ENCODE assay signal across 22 mouse cellular contexts in genomic region chr10:74480779-74481178, GRCm38 (mm10).
DNase-seq lines count a peak whose midpoint lies in the region; ATAC-seq lines count a peak whose summit lies in the region.
"Had no signal": no experiment of that assay in that cellular context is flagged by ENCODE, and none has a peak within 500 bp of the region (broad histone marks: within the 10 kb centered on the region; RNA-seq: fewer than 3 reads in every experiment).

No protein-coding gene starts in this region.

- no peaks in the 10 kb centered on the region for H3K27me3 ChIP-seq in forebrain, embryonic 13.5 days
- H3K27me3 ChIP-seq in forebrain, embryonic 10.5 days (ENCODE audit: poor library complexity, severe bottlenecking), result no peaks in the 10 kb centered on the region
- H3K27me3 ChIP-seq in kidney, embryonic 14.5 days (ENCODE audit: control insufficient read depth, insufficient read depth, low read length), result no peaks in the 10 kb centered on the region
- H3K27me3 ChIP-seq: embryonic facial prominence, embryonic 13.5 days; heart, embryonic 12.5 days; intestine, embryonic 15.5 days had no signal

- WGBS in forebrain, embryonic 13.5 days, result 44% methylated on average over 3 of the region's 3 CpGs
- WGBS in forebrain, embryonic 10.5 days, result 88% methylated on average over 3 of the region's 3 CpGs
- 71% methylated on average over 3 of the region's 3 CpGs for WGBS in kidney, embryonic 14.5 days

- H3K36me3 ChIP-seq in forebrain, embryonic 13.5 days (ENCODE audit: poor library complexity, severe bottlenecking), result no peaks in the 10 kb centered on the region
- no peaks in the 10 kb centered on the region for H3K36me3 ChIP-seq in forebrain, embryonic 10.5 days (replicated peaks)
- H3K36me3 ChIP-seq in kidney, embryonic 14.5 days (ENCODE audit: control insufficient read depth, insufficient read depth, low read length), result no peaks in the 10 kb centered on the region
- H3K36me3 ChIP-seq: embryonic facial prominence, embryonic 13.5 days; G1E; heart, embryonic 12.5 days; hindbrain, embryonic 10.5 days; intestine, embryonic 15.5 days had no signal

- H3K9ac ChIP-seq in forebrain, embryonic 13.5 days, result no peak overlapping the region
- no peak overlapping the region for H3K9ac ChIP-seq in kidney, embryonic 14.5 days (ENCODE audit: low read depth, low read length)
- H3K9ac ChIP-seq: embryonic facial prominence, embryonic 13.5 days; heart, embryonic 12.5 days; hindbrain, embryonic 14.5 days; intestine, embryonic 15.5 days had no signal

- no peak for DNase-seq in forebrain, embryonic 10.5 days (ENCODE audit: extremely low spot score, low spot score)
- DNase-seq in layer of hippocampus, adult 11-12 months (ENCODE audit: low spot score), result peak; percentile 4
- DNase-seq in layer of hippocampus, postnatal 36 days, result no peak
- peak; percentile 50 for DNase-seq in brain, embryonic 18.5 days (ENCODE audit: low read depth, low spot score)
- DNase-seq in lung, postnatal 10 days, result no peak
- DNase-seq: adrenal gland, adult 8-10 months; adrenal gland, postnatal 36 days; B cell, adult 2 months; cerebellum, adult 18-20 months; cerebellum, adult 9-11 months; cerebellum, postnatal 36 days; gastrocnemius, adult 2 months; gastrocnemius, postnatal 25 days had no signal

- H3K27ac ChIP-seq in forebrain, embryonic 13.5 days, result no peak overlapping the region
- no peak overlapping the region for H3K27ac ChIP-seq in forebrain, embryonic 10.5 days
- no peak overlapping the region for H3K27ac ChIP-seq in kidney, embryonic 14.5 days (ENCODE audit: low read depth, low read length)
- H3K27ac ChIP-seq: embryonic facial prominence, embryonic 13.5 days; gastrocnemius, adult 2 months; hindbrain, embryonic 10.5 days; hindbrain, embryonic 14.5 days; intestine, embryonic 15.5 days had no signal

- no peak overlapping the region for H3K4me3 ChIP-seq in forebrain, embryonic 13.5 days
- no peak overlapping the region for H3K4me3 ChIP-seq in forebrain, embryonic 10.5 days
- no peak overlapping the region for H3K4me3 ChIP-seq in kidney, embryonic 14.5 days (ENCODE audit: low read length)
- H3K4me3 ChIP-seq: embryonic facial prominence, embryonic 13.5 days; gastrocnemius, adult 2 months; heart, embryonic 12.5 days; hindbrain, embryonic 10.5 days; intestine, embryonic 15.5 days had no signal

- no peak overlapping the region for H3K4me2 ChIP-seq in forebrain, embryonic 13.5 days
- no peak overlapping the region for H3K4me2 ChIP-seq in kidney, embryonic 14.5 days (replicated peaks; ENCODE audit: low read depth, low read length)
- H3K4me2 ChIP-seq: embryonic facial prominence, embryonic 13.5 days; heart, embryonic 12.5 days; hindbrain, embryonic 14.5 days; intestine, embryonic 15.5 days had no signal

- H3K4me1 ChIP-seq in forebrain, embryonic 13.5 days, result no peaks in the 10 kb centered on the region
- no peaks in the 10 kb centered on the region for H3K4me1 ChIP-seq in forebrain, embryonic 10.5 days
- no peaks in the 10 kb centered on the region for H3K4me1 ChIP-seq in kidney, embryonic 14.5 days (ENCODE audit: control insufficient read depth, insufficient read depth, low read length)
- H3K4me1 ChIP-seq: embryonic facial prominence, embryonic 13.5 days; heart, embryonic 12.5 days; hindbrain, embryonic 10.5 days; intestine, embryonic 15.5 days had no signal

- ATAC-seq in forebrain, embryonic 13.5 days, result peak; percentile 89; the same call in 1 of the 2 replicates
- ATAC-seq in kidney, embryonic 14.5 days (ENCODE audit: low FRiP score, low TSS enrichment), result no peak
- ATAC-seq: CD4-positive, CD25-positive, alpha-beta regulatory T cell, adult 4 months; intestine, embryonic 15.5 days had no signal

- no peaks in the 10 kb centered on the region for H3K9me3 ChIP-seq in forebrain, embryonic 13.5 days (replicated peaks)
- H3K9me3 ChIP-seq in forebrain, embryonic 10.5 days, result no peaks in the 10 kb centered on the region
- H3K9me3 ChIP-seq in kidney, embryonic 14.5 days (ENCODE audit: control insufficient read depth, low read length), result no peaks in the 10 kb centered on the region
- H3K9me3 ChIP-seq: embryonic facial prominence, embryonic 13.5 days; G1E; heart, embryonic 12.5 days; hindbrain, embryonic 10.5 days; intestine, embryonic 15.5 days had no signal

Comparison
In these comparisons a context has a peak if more than half of its experiments do, and no peak if none do; other contexts are left out.
1. DNase-seq: peak in layer of hippocampus, adult 11-12 months (single experiment) and brain, embryonic 18.5 days (single experiment); none in forebrain, embryonic 10.5 days (single experiment), layer of hippocampus, postnatal 36 days (0 of 2) and lung, postnatal 10 days (single experiment).